Mouse (Mus musculus): ENCODE measurements around the gene Tmem233. TPM values are rescaled to one million over a fixed set of nuclear protein-coding genes. Genes with fewer than 3 reads are reported as not detected.

Gene Tmem233
- polyA plus RNA-seq, 1 experiment, result not detected

DNA sequence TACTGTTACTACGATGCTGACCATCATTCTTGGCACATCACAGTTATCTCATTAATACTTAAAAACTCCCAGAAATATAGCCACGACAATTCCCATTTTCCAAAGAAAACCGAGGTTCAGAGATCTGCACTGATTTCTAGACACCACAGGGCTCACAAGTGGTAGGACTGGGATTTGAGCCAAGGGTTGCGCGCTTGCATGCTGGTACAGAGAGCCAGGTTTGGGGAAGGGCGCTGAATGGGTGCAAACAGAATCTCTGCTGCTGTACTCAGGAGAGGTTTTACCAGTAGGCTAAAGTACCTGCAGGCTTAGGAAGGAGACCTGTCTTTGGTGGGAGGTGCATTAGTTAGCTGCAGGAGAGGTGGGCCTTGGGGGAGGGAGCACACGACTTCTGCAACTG lies 1.4 kb downstream of the Tmem233 start:
- Histone ChIP-seq H3K27ac (ENCODE audit: control insufficient read depth, insufficient read depth, low read depth, low read length, poor library complexity) (no peak overlapping the region), H3K4me1 (ENCODE audit: control insufficient read depth, insufficient read depth, low read length) (no peaks in the 10 kb centered on the region), H3K4me3 (replicated peaks; ENCODE audit: control insufficient read depth, low read depth, low read length) (no peak overlapping the region)
- 66% methylated on average over 7 of the region's 7 CpGs for WGBS
- TF ChIP-seq CTCF (IDR thresholded peaks at IDR 0.05; ENCODE audit: control insufficient read depth, insufficient read depth, low read length) (no peak), POLR2A (IDR thresholded peaks at IDR 0.05; ENCODE audit: borderline replicate concordance, control insufficient read depth, low read depth, low read length) (no peak)

DNA sequence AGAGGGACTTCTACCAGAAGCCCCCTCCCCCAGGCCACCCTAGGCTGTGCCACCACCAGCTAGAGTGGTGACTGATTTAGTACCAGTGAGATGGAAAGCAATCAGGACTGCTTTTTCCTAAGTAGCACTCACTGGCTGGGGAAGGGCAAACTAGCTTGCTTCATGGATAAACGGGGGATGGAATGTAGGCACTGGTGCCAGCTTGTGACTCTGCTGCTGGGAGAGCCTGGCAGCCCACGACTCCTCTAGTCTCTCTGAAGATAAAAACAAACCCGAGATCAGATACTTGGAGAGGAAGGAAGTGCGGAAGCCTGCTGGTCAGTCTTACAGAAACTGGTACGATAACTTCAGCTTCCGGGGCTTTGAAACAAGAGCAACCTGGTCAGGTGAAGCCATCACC lies 2.3 kb downstream of the Tmem233 start:
- Histone ChIP-seq H3K4me3 (replicated peaks; ENCODE audit: control insufficient read depth, low read depth, low read length) (no peak overlapping the region), H3K4me1 (ENCODE audit: control insufficient read depth, insufficient read depth, low read length) (no peaks in the 10 kb centered on the region), H3K27ac (ENCODE audit: control insufficient read depth, insufficient read depth, low read depth, low read length, poor library complexity) (no peak overlapping the region)
- TF ChIP-seq CTCF (IDR thresholded peaks at IDR 0.05; ENCODE audit: control insufficient read depth, insufficient read depth, low read length), result no peak
- no peak for TF ChIP-seq POLR2A (IDR thresholded peaks at IDR 0.05; ENCODE audit: borderline replicate concordance, control insufficient read depth, low read depth, low read length)
- 17% methylated on average over 6 of the region's 6 CpGs for WGBS

DNA sequence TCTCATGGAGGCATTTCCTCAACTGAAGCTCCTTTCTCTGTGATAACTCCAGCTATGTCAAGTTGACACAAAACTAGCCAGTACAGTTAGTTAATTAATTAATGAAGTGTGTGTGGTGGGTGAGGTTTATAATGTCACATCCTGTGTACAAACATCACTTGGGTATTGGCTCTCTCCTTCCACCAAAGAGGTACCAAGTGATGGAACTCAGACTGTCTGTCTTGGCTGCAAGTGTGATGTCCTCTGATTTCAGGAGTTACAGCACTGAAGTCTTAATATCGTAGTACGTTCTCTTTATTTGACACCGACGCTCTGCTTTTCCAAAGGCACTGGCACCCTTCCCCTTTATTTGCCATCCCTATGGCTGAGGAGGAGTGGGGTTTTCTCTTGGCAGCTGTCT lies 13.4 kb downstream of the Tmem233 start:
- TF ChIP-seq CTCF (IDR thresholded peaks at IDR 0.05; ENCODE audit: control insufficient read depth, insufficient read depth, low read length) (no peak), POLR2A (IDR thresholded peaks at IDR 0.05; ENCODE audit: borderline replicate concordance, control insufficient read depth, low read depth, low read length) (no peak)
- 95% methylated on average over 4 of the region's 4 CpGs for WGBS
- no peak overlapping the region for H3K27ac ChIP-seq (ENCODE audit: control insufficient read depth, insufficient read depth, low read depth, low read length, poor library complexity)
- H3K4me3 ChIP-seq (replicated peaks; ENCODE audit: control insufficient read depth, low read depth, low read length), result no peak overlapping the region
- H3K4me1 ChIP-seq (ENCODE audit: control insufficient read depth, insufficient read depth, low read length), result no peaks in the 10 kb centered on the region

DNA sequence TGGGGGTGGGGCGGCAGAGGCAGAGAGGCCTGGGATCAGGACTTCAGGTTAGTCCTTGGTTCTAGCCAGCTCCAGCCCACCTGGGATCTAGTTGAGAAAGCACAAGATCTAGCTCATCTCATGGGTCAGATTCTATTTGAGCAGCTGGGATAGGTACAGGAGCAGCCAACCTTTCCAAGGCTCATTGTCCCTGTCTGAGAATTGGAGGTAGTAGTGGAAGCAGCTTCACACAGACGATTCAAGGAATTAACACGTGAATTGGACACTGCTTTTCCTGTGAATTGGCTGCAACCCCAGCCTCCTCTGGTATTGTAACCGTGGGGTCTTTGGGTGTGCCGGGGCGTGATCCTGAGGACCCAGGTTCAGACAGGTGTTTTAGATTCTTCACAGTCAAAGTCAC lies 30.2 kb downstream of the Tmem233 start:
- WGBS, result 72% methylated on average over 6 of the region's 6 CpGs
- TF ChIP-seq CTCF (IDR thresholded peaks at IDR 0.05; ENCODE audit: control insufficient read depth, insufficient read depth, low read length) (no peak), POLR2A (IDR thresholded peaks at IDR 0.05; ENCODE audit: borderline replicate concordance, control insufficient read depth, low read depth, low read length) (no peak)
- H3K4me1 ChIP-seq (ENCODE audit: control insufficient read depth, insufficient read depth, low read length), result no peaks in the 10 kb centered on the region; the same call in 1 of the 2 replicates
- no peak overlapping the region for H3K4me3 ChIP-seq (replicated peaks; ENCODE audit: control insufficient read depth, low read depth, low read length)
- H3K27ac ChIP-seq (ENCODE audit: control insufficient read depth, insufficient read depth, low read depth, low read length, poor library complexity), result no peak overlapping the region

DNA sequence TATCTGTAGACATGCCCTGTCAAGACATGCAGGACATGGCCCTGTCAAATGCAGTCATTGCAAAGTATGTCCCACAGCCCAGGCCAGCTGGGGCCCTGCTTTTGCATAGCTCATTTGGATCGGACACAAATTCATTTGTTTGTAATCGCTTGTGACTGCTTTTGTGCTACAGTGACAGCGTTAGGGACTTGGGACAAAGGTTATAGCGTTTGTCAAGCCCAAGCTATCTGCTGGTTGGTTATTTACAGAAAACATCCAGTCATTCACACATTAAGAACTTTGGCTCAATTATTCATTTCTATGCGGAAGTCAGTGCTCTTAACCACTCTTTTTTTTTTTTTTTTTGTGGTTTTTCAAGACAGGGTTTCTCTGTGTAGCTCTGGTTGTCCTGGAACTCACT lies 30.9 kb downstream of the Tmem233 start:
- Histone ChIP-seq H3K4me3 (replicated peaks; ENCODE audit: control insufficient read depth, low read depth, low read length) (no peak overlapping the region), H3K4me1 (ENCODE audit: control insufficient read depth, insufficient read depth, low read length) (no peaks in the 10 kb centered on the region; the same call in 1 of the 2 replicates), H3K27ac (ENCODE audit: control insufficient read depth, insufficient read depth, low read depth, low read length, poor library complexity) (no peak overlapping the region)
- WGBS, result 45% methylated on average over 5 of the region's 5 CpGs
- TF ChIP-seq POLR2A (IDR thresholded peaks at IDR 0.05; ENCODE audit: borderline replicate concordance, control insufficient read depth, low read depth, low read length), result no peak
- TF ChIP-seq CTCF (IDR thresholded peaks at IDR 0.05; ENCODE audit: control insufficient read depth, insufficient read depth, low read length), result no peak

DNA sequence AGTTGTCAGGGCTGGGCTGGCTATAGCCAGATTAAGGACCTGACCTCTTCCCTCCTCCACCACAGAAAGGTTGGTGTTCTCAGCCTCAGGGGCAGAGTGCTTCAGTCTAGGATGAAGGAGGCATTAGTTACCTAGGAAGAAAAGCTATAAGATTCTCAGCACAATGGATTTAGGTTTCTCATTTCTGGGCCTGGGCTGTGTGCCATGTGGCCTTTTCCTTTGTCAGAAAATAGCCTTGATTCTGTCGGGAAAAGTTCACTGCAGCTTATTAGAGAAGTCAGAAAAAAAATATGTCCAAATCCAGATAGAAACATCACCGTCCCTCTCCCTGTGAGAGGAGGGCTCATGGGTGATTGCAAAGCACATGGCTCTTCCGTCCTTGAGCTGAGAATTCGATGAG lies 33.2 kb downstream of the Tmem233 start:
- 72% methylated on average over 4 of the region's 4 CpGs for WGBS

DNA sequence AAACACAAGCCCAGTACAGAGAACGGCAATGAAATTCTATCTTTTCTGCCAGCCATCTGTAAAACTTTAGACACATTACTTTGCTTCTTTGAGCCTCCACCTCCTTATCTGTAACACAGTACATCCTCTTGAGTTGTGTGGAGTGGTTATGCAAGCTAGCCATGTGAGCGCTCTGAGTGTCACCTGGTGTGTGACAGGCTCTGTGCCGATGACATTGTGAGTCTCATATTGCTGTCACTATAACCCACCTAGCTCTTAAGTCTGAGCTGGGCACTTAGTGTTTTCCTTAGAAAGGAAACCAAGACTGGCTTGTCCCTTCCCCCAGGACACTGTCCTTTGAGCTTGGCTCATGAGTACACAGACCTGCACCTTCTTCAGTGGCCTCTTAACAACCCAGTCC lies 34.7 kb downstream of the Tmem233 start:
- Histone ChIP-seq H3K4me1 (ENCODE audit: control insufficient read depth, insufficient read depth, low read length) (no peaks in the 10 kb centered on the region; the same call in none of the 2 replicates), H3K4me3 (replicated peaks; ENCODE audit: control insufficient read depth, low read depth, low read length) (no peak overlapping the region), H3K27ac (ENCODE audit: control insufficient read depth, insufficient read depth, low read depth, low read length, poor library complexity) (no peak overlapping the region)
- TF ChIP-seq CTCF (IDR thresholded peaks at IDR 0.05; ENCODE audit: control insufficient read depth, insufficient read depth, low read length) (no peak), POLR2A (IDR thresholded peaks at IDR 0.05; ENCODE audit: borderline replicate concordance, control insufficient read depth, low read depth, low read length) (no peak)
- 55% methylated on average over 3 of the region's 3 CpGs for WGBS

More for the DNA sequence above, 33.2 kb downstream of the Tmem233 start:
- Histone ChIP-seq H3K4me3 (replicated peaks; ENCODE audit: control insufficient read depth, low read depth, low read length) (no peak overlapping the region), H3K4me1 (ENCODE audit: control insufficient read depth, insufficient read depth, low read length) (no peaks in the 10 kb centered on the region; the same call in none of the 2 replicates), H3K27ac (ENCODE audit: control insufficient read depth, insufficient read depth, low read depth, low read length, poor library complexity) (no peak overlapping the region)
- TF ChIP-seq CTCF (IDR thresholded peaks at IDR 0.05; ENCODE audit: control insufficient read depth, insufficient read depth, low read length) (no peak), POLR2A (IDR thresholded peaks at IDR 0.05; ENCODE audit: borderline replicate concordance, control insufficient read depth, low read depth, low read length) (no peak)

DNA sequence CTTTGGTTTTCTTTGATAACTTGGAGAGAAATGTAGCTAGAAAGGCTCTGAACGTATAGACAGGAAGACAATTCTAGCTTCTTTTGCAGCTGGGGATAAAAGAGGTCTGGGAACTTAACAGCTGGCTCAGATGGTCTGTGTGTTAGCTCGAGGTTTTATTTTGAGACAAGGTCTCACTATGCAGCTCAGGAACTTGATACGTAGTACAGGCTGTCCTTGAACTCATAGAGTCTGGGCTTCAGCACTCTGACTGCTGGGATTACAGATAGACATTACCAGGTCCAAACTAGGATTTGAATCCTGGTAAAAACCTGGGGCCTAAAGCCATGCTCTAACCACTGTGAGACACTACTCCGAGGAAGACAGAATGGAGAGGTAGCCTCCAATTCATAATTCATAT lies 36.8 kb downstream of the Tmem233 start:
- Histone ChIP-seq H3K4me3 (replicated peaks; ENCODE audit: control insufficient read depth, low read depth, low read length) (no peak overlapping the region), H3K27ac (ENCODE audit: control insufficient read depth, insufficient read depth, low read depth, low read length, poor library complexity) (no peak overlapping the region), H3K4me1 (ENCODE audit: control insufficient read depth, insufficient read depth, low read length) (no peaks in the 10 kb centered on the region; the same call in none of the 2 replicates)
- WGBS, result 71% methylated on average over 4 of the region's 4 CpGs
- no peak for TF ChIP-seq CTCF (IDR thresholded peaks at IDR 0.05; ENCODE audit: control insufficient read depth, insufficient read depth, low read length)

DNA sequence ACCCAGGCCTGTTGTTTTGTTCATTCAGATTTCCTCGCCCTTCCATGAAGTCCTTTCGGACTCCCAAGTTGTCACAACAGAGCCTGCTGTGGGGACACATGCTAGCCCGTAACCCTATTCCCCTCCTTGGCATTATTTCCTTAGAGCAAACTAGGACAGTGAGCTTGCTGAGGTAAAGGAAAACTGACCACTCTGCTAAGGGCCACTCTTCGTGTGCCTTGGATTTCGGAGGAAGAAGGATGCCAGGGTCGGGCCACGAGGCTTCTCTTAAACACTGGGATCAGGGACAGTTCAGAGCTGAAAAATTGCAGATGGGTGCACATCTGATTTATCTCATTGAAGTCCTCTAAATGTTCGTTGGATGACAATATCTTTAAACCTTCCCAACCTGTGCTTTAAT lies 37.5 kb downstream of the Tmem233 start:
- WGBS, result 86% methylated on average over 8 of the region's 8 CpGs

More for the DNA sequence above, 37.5 kb downstream of the Tmem233 start:
- Histone ChIP-seq H3K27ac (ENCODE audit: control insufficient read depth, insufficient read depth, low read depth, low read length, poor library complexity) (no peak overlapping the region), H3K4me1 (ENCODE audit: control insufficient read depth, insufficient read depth, low read length) (no peaks in the 10 kb centered on the region; the same call in none of the 2 replicates), H3K4me3 (replicated peaks; ENCODE audit: control insufficient read depth, low read depth, low read length) (no peak overlapping the region)
- no peak for TF ChIP-seq CTCF (IDR thresholded peaks at IDR 0.05; ENCODE audit: control insufficient read depth, insufficient read depth, low read length)
- no peak for TF ChIP-seq POLR2A (IDR thresholded peaks at IDR 0.05; ENCODE audit: borderline replicate concordance, control insufficient read depth, low read depth, low read length)
